Mouse (Mus musculus): ENCODE data around the gene Slc35e3.

DNA sequence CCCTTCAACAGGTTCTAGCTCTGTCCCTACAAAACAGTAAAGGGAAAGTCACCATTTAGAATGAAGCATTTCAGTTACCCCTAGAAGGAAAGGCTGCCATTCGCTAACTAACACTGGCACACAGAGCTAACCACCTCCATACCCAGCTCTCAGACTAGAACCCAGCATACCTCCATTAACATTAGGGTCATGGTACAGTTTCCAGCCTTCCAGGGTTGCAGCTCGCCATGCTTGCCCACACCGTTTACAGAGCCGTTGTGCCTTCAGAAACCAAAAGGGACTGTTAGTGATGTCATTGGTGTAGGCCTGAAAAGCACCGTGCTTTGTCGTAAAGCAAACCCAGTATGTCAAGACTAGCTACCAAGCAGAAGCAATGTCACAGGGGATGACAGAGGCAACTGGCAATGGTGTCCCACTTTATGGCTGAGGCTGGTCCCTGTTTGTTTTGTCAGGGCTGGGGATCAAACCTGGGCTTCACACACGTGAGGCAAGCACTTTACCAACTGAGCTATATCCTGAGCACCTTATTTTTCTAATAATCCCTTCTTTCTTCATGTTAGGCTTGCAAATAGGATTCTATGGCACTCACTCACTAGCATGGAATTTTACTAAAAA lies 27.0 kb upstream of the Slc35e3 start:
- no peak for TF ChIP-seq KAT2A (IDR thresholded peaks at IDR 0.05; ENCODE audit: insufficient replicate concordance, low read length)
- no peak for TF ChIP-seq POLR2A (IDR thresholded peaks at IDR 0.05; ENCODE audit: low read depth, low read length)
- TF ChIP-seq EP300 (IDR thresholded peaks at IDR 0.05; ENCODE audit: low read length) = no peak
- no peak for TF ChIP-seq MAX (IDR thresholded peaks at IDR 0.05; ENCODE audit: low read length)
- no peak for TF ChIP-seq SMC3 (IDR thresholded peaks at IDR 0.05; ENCODE audit: low read depth, low read length)
- no peak for TF ChIP-seq MYC (IDR thresholded peaks at IDR 0.05; ENCODE audit: low read depth, low read length)
- TF ChIP-seq ZMIZ1 (IDR thresholded peaks at IDR 0.05; ENCODE audit: low read depth, low read length) = no peak
- TF ChIP-seq CTCF (conservative IDR thresholded peaks at IDR 0.05 in 1 of 2, IDR thresholded peaks at IDR 0.05 in 1 of 2; ENCODE audit: low read depth in 2 of 2, low read length in 2 of 2) = no peak
- TF ChIP-seq ZC3H11A (IDR thresholded peaks at IDR 0.05; ENCODE audit: low read depth, low read length) = no peak

Measured in CH12.LX (cell line).